Mouse (Mus musculus) adrenal gland, adult 8-10 months (tissue): ENCODE results near the gene Samd4. TPM values are rescaled to one million over a fixed set of nuclear protein-coding genes. Genes with fewer than 3 reads are reported as not detected.

Source experiments
- DNase-seq: peaks from one replicate; pipeline ENCODE4 v3.0.0; 2022
- total RNA-seq, 4 experiments: library from RNA; stranded (reverse); gene quantifications; 2 replicates each; pipeline ENCODE4 v1.2.4; 2022

Gene Samd4
- total RNA-seq, 4 experiments from 2014 or later = 22.1 to 27.0 (median 25.8) TPM

DNA sequence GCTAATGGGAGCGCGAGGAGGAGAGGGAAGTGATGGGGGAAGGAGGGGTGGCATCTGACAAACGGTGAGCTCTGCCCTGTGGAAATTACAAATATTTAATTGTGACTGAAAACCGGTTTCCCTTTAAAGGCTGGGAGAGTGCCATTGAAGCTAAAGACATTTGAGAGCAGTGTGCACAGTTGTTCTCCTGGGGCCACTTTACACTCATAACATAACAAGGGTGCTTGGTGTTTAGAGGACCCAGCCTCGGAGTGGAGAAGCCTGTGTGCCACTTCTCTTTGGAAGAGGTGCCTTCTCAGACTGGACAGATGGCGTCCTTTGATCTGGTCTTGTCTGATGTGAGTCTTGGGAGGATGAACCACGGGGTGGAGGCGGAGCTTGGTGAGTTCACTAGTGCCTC is 26.2 kb downstream of the Samd4 start:
- no peak for DNase-seq

DNA sequence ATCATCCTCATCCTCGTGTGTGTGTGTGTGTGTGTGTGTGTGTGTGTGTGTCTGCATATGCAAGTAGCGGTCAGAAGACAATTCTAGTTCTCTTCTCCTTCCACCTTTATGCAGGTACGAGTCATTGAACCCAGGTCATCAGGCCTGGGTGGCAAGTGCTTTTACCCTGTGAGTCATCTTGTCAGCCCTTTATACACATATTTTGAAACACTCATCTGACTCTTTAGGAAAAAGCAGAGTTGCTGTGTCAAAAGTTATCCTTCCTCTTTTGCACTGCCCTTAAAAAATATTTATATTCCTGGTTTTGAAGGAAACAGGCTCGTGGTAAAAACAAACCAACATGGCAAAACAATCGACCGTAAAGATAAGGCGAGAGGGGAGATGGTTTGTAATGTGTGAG is 29.8 kb downstream of the Samd4 start:
- no peak for DNase-seq

DNA sequence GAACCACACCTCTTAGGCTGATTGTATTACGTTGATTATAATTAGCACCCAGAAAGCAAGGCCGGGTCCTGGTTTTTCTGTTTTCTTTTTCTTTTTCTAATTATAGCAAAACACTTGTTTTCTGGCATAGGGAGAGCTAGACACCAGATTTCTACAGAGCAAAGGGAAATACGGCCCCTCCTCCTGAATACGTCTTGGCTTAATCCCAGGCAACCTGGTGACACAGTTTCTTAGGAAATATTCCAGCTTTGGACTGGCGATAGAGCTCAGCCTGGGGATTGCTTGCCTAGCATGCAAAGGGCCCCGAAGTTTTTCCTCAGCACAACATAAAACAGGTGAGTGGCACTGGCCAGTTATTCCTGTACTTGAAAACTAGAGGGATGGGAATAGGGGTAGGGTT is 31.7 kb downstream of the Samd4 start:
- no peak for DNase-seq

DNA sequence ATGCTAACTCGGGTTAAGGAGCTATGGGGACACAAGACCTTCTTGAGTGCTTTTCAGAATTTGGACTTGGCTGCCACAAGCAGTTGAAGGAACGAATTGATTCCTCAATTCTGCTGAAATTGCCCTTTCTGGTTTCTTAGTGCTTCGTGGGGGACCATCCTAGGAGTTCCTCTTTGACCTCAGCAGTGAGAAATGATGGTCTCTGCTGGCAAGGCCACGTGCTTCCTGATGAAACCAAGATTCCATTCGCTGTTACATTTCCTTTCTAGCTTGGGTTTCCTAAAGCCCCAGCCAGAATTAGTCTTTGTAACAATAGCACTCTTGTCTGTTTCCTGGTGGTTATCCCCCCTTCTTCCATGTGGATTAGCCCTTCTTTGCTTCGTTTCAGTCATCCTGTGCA is 32.9 kb downstream of the Samd4 start:
- no peak for DNase-seq

DNA sequence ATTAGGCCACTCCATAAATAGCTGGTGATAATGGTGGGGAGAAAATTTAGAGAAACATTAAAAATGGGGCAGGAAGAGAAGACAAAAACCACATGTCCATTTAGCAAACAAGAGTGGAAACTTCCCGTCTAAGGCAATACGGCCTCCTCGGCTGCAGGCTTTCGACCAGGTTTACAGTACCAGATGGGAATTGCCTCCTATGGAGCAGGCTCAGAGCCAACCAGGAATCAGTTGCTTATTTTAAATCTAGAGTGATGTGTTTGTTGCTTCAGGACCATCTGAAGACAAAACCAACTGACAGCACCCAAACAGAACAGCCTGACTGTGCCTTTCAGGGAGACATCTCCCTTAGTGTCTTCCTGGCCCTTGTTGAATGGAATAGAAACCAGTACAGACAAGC is 33.9 kb downstream of the Samd4 start:
- DNase-seq = no peak

DNA sequence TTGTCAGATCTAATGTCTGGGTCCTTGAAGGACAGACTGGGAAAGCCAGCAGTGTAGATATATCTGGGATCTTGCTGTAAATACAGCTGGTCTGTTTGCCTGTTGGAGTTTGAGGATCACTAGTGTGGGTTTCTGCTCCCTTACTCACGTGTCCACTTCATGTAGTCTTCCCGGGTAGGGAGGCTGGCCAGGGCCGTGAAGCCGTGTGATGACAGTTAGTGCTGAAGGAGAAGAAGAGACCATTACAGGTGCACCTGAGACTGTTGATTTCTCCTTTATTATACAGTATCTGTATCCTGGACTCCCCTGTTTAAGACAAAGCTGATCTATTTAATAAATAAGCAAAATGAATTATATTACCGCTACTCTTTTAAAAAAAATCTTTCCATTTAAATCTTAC is 34.5 kb downstream of the Samd4 start:
- DNase-seq = no peak

DNA sequence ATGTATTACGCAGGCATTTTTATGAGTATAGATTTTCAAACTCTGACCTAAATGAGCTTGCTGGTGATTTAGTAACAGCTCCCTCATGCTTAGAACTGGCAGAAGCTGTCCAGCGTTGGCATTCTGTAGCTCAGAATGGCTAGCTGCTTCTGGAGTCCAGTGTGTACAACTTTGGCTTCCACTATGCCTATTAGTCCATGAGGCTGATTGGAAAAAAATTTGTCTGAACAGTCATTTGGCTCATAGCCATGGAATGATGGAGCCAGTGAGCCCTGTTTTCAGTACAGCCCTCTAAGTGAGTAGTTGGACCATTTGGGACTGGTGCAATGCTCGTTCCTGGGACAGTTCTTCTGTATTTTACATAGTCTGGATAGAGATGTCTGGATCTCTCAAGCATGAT is 34.9 kb downstream of the Samd4 start:
- no peak for DNase-seq

DNA sequence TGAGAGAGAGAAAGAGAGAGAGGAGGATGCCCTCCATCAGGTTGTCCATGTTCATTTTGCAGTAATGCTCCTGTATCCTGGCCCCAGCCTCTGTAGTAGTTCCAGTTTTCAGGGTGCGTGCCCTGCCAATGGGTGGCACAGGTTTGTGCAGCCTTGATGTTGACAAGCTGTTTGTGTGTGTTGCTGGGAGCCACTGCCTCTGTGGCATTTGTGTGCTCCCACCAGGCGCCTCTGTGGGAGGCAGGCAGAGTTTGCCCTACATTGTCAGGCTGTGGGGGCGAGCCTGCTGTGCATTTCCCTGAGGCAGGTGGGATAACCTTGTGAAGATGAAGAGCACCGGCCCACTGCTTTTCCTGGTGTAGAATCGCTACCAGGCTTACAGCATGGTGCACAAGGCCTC is 37.8 kb downstream of the Samd4 start:
- DNase-seq = no peak

DNA sequence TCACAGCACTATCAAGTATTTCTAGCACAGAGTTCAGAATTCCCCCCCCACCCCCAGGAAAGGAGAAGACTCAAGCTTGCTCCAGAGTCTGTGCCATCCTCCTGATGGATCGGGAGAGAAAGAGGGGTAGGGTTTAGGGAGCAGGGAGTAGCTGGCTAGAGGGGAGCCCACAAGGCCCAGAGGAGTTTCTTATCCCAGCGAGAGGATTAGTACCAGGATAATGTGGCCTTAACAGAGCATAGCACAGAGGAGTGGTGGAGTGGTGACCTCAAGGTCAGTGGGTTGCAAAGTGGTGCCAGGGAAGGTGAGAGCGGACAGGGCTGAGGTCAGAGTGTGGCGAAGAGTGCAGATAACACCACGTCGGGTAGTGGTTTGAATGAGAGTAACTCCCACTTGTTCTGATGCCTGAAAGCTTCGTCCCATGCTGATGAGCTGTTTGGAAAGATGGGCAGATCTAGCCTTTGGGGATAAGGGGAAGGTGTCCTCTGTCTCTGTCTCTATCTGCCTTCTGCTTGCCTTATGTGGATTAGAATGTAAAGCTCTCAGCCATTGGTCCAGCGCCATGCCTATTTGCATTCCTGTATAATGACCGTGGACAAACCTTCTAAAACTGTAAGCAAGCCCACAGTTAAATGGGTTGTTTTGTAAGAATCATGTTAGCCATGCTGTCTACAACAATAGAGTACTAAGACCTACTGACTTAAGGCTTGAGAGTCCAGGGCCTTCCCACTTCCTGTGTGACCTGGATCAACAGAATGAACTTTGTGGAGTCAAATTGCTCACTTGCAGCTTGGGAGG is 38.7 kb downstream of the Samd4 start:
- no peak for DNase-seq

DNA sequence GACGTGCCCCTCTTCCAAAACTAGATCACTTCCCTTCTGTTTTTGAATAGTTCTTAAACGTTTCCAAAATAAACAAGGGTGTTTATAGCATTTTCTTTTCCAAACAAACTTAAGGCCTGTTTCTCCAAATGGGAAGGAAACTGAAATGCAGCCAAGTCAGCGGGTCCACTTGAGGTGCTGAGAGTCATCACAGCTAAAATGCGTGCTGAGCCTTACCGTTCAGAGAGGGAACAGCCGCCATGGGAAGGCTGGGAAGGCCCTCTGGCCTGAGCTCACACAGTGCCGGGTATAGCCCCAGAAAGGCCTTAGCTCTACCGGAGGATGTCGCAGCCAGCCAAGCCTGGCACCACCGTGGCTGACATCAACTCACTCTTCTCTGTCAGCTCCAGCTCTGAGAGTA is 41.3 kb downstream of the Samd4 start:
- no peak for DNase-seq

DNA sequence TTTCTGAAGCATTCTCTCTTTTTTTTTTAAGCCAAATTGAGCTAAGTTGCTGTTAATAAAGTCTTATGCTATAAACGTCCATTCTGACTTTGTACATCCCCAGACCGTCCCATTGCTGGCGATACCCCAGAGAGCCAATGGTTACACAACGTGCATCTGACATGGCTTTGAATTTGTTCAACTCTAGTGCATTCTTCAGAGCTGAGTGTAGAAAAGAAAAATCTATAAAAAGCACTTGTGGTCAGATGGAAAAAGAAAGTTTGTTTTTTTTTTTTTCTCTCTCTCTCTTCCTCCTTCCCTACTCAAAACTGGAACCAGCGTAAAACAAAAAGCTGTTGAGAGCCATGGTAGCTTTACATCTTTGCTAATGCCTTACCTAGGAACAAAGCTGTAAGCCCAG is 41.8 kb downstream of the Samd4 start:
- DNase-seq = no peak

DNA sequence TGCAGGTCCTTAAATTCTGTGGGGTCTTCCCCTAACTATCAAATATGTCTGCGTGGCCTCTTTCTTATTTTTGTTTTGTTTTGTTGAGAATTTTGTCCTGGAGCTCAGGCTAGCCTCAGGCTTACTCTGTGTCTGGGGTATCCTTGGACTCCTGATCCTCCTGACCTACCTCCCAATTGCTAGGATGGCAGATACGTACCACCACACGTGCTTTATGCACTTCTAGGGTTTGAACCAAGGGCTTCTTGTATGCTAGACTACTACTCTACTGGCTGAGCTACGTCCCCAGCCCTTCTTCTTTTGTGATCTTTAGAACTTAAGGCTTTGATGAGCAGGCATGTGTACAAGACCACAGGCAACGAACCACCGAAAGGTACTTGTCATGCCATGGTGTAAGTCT is 45.9 kb downstream of the Samd4 start:
- DNase-seq = no peak

DNA sequence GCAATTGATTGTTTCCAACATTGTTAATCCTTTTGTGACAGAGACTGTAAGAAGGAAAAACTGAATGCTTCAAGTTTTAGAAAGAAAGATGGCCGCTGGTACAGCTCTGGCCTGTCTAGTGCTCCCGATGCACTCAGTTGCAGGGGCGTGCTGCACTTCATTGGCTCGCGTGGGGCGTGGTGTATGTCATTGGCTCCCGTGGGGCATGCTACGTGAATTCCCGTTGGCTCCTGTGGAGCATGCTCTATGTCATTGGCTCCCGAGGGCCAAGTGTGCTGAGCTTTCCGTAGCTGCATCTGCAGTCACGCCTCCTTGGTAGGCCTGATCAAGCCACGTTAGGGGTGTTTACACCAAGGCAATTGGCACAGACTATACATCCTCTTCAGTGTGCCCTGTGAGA is 49.5 kb downstream of the Samd4 start:
- no peak for DNase-seq

DNA sequence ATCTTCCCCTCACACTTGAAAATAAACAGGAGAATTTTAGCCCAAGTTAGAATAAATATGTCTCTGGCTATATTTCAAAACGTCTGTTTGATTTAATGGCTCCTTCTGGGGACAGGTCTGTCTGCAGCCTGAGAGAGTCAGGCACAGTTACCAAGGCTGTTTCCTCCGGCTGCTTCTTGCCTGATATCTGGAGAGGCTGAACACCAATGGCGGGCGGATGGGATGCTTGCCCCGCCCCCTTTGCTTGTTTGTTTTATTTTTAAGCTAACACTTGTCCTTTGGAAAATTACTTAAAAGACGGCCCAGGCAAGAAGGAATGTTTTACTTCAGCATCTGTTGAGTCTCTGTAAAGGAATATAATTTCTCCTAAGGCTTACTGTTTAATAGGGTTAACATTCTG is 50.1 kb downstream of the Samd4 start:
- no peak for DNase-seq

DNA sequence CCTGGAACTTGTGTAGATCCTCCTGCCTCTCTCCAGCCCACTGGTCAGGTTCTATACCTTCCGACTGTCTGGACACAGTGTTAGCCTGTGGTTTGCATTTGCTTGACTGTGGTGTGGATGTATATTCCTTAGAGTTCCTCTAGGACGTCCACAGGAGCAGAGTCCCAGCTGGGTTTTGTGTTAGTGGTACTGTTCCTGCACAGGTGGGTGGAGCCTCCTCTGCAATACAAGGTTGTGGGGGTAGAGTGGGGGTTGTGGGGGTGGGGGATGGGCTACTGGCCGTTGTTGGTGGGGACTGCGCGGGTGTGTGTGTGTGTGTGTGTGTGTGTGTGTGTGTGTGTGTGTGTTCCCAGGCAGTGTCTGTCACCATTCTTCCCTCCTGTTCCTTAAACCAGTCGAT is 58.4 kb downstream of the Samd4 start:
- DNase-seq = no peak

DNA sequence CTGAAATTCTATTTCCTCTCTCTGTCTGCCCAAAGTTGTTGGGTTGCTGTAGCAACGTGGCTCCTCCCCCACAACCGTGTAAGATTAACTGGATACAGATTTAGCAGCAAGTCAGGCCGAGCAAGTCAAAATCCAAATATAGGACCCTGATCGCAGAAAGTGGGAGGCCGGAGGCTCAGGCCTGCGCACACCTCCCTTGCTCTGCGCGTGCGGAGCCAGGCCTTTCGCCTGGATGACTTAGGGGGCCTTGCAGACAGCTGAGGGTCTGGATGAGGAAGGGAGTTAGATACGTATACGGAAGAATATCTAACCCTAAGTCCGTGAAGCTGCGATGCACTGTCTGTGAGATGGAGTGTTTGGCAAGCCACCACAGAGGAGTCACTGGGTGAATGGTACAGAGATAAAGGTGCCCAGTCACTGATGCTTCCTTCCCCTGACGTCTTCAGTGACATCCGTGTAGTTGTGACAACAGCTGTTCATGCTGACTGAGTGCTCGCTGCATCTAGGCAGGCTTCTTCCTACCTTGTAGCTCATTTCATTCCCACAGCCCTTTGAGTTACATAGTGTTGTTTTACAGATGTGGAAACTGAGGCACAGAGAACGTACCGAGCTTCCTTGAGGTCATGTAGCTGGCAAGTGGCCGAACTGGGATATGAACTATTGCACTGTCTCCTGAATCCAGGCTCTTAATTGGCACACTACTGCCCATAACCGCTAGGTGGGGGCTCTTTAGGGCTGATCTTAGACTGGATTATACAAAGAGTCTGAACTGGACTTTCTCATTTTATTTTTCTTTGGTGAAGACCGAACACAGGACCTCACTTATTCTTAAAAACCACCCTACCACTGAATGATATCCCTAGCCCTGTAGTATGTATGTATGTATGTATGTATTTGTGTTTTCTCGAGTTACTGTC is 59.5 kb downstream of the Samd4 start:
- no peak for DNase-seq

DNA sequence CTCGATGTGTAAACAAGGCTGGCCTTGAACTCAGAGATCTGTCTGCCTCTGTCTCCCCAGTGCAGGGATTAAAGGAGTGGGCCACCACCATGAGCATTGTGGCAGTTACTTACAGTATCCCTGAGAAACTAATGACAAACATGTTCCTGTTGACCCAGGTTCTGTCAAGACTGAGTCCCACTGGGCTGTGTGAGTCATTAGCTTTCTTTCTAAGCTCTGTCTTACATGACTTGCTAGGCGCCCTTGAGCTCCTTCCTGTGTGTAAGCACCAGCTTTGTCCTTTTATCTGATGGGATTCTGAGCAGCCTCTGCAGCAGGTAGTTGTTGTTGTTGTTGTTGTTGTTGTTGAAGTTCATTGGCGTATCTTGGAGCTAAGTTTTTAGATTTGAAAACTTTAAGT is 61.8 kb downstream of the Samd4 start:
- no peak for DNase-seq

DNA sequence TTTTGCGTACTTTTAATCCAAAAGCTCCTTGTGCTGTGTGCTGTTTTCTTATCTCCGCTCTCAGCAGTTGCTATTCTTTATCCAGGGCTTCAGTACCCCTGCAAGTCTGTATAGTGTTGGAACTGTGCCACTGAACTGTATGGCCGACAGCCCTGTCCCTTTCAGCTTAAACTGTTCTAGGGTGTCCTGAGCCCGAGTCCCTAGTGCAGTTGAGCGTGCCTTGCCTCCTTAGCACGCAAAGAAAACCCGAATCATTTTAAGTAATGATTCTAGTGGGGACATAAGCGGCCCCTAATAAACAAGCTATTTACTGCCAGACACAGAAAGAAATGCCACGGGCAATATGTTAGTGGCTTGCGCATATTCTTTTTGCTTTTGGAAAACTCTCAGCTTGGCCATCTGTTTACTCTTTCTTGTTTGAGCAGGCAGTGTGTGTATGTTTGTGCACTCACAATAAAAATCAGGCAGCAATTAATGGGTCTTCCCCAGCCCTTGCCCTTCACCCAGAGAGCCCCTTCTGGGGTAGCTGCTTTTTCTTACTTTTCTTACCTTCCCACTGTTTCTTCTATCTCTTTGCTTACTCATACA is 63.3 kb downstream of the Samd4 start:
- DNase-seq = no peak

DNA sequence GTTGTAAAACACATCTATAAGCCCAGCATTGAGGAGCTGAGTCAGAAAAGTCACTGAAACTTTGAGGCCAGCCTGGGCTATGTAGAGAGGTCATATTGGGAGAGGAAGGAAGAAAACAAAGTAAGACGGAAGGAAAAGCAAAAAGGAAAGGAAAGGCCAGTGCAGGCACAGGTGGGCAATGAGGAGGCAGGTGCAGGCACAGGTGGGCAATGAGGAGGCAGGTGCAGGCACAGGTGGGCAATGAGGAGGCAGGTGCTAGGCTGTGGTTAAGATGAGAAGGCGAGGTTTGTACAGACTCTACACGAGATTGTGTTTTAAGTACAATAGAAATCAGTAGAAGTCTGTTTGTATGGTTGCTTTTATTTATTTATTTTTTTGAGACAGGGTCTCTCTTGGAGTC is 65.0 kb downstream of the Samd4 start:
- no peak for DNase-seq

DNA sequence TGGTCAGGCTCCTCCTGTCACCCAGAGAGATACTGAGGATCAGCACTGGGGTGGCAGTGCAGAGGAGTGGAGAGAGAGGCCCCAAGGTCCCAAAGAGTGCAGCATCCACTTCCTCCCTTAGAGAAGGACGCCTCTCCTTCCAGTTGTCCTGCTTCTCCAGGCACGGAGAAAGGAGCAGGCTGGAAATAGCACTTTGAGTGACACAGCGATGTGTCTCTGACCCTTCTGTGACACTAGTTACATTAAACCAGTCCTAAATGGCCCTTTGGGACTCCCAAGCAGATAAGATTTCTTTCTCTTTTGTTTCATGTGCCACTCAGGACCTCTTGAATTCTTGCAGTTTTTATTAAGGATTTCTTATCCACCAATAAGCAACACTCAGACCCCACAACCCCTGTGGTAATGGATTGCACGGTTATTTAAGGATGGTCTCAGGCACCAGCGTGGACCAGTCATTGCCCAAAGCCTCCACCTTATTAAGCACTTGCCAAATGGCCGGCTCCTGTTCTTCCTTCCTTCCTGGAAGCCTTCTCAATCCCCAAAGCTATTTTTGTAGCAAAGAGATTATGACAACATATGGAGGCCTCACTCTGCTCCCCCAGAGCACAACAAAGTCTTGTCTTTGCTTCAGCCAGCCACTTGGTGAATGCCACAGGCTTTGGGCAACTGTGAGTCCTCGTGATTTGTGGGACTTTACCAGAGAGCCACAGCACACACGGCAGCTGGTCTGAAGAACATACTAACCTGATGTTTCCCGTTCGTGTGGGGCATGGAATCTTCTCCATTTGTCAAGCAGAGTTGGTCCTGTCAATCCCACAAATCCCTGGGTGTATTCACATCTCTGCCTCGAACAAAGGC is 68.1 kb downstream of the Samd4 start:
- DNase-seq = no peak

DNA sequence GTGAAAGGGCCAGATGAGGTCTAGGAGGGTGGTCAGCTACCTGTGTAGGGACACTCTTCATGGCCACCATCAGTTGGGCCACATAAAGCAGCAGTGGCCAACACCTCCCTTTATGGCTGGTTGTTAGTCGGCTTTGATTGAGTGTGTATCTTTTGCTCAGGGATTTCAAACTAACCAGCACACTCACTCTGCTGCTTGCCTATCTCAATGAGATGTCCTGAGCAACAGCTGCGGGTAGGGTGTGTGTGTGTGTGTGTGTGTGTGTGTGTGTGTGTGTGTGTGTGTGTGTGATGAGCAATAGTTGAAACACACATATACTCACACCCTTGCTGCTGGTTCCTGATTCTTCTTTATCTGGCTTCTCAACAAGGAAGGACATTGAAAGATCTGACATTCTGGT is 69.6 kb downstream of the Samd4 start:
- DNase-seq = no peak

DNA sequence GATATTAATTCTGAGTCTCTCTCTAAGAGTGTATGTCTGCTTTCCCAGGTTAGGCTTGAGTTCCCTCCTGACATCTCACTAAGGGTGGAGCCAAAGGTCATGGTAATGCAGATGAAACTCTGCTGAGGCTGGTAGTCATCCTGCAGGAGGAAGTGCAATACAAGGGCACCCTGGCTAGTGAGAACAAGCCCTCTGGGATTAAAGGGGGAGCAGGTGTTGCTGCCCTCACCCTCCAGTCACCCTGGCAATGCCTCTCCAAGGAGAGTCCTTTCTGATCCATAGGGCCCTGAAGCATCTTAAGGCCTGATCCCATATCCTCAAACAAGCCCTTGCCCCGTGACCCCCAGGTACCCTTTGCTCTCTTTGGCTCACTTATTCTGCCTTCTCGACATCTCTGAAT is 72.5 kb downstream of the Samd4 start:
- no peak for DNase-seq
